Mouse (Mus musculus): ENCODE measurements around the gene Mrpl37. TPM values are rescaled to one million over a fixed set of nuclear protein-coding genes. Genes with fewer than 3 reads are reported as not detected.

Gene Mrpl37
- polyA plus RNA-seq, 3 experiments from 2014 or later, result 38.2 to 53.0 (median 44.6) TPM

- no peak for ATAC-seq
Observed at GRCm38 (mm10) chr4:107064394-107065098, 2.1 kb downstream of the Mrpl37 start.

GRCm38 (mm10) chr4:107063214-107063613 lies 3.5 kb downstream of the Mrpl37 start:
- ATAC-seq, result no peak

- ATAC-seq, result no peak
Observed at GRCm38 (mm10) chr4:107061560-107061959, 5.1 kb downstream of the Mrpl37 start.

- no peak for ATAC-seq
Observed at GRCm38 (mm10) chr4:107058781-107059180, 7.9 kb downstream of the Mrpl37 start.

GRCm38 (mm10) chr4:107058346-107058745 lies 8.3 kb downstream of the Mrpl37 start:
- ATAC-seq, result no peak

GRCm38 (mm10) chr4:107056088-107056487 lies 10.6 kb downstream of the Mrpl37 start:
- ATAC-seq, result no peak

GRCm38 (mm10) chr4:107052962-107053553 lies 13.6 kb downstream of the Mrpl37 start:
- no peak for ATAC-seq

GRCm38 (mm10) chr4:107051889-107052288 lies 14.8 kb downstream of the Mrpl37 start:
- no peak for ATAC-seq

GRCm38 (mm10) chr4:107048568-107049162 lies 18.0 kb downstream of the Mrpl37 start:
- no peak for ATAC-seq

GRCm38 (mm10) chr4:107047806-107048205 lies 18.9 kb downstream of the Mrpl37 start:
- no peak for ATAC-seq

- no peak for ATAC-seq
Observed at GRCm38 (mm10) chr4:107045188-107045587, 21.5 kb downstream of the Mrpl37 start.

GRCm38 (mm10) chr4:107042304-107042703 lies 24.4 kb downstream of the Mrpl37 start:
- ATAC-seq, result no peak

GRCm38 (mm10) chr4:107039270-107039669 lies 27.4 kb downstream of the Mrpl37 start:
- ATAC-seq, result no peak

GRCm38 (mm10) chr4:107038303-107038702 lies 28.4 kb downstream of the Mrpl37 start:
- ATAC-seq, result no peak

GRCm38 (mm10) chr4:107036985-107037384 lies 29.7 kb downstream of the Mrpl37 start:
- ATAC-seq, result no peak

- no peak for ATAC-seq
Observed at GRCm38 (mm10) chr4:107035689-107036088, 31.0 kb downstream of the Mrpl37 start.

GRCm38 (mm10) chr4:107026451-107026850 lies 40.2 kb downstream of the Mrpl37 start:
- no peak for ATAC-seq

- no peak for ATAC-seq
Observed at GRCm38 (mm10) chr4:107025369-107025768, 41.3 kb downstream of the Mrpl37 start.

GRCm38 (mm10) chr4:107024899-107025298 lies 41.8 kb downstream of the Mrpl37 start:
- no peak for ATAC-seq

- ATAC-seq, result no peak
Observed at GRCm38 (mm10) chr4:107021464-107021863, 45.2 kb downstream of the Mrpl37 start.

- ATAC-seq, result no peak
Observed at GRCm38 (mm10) chr4:107020287-107021000, 46.2 kb downstream of the Mrpl37 start.

GRCm38 (mm10) chr4:107019027-107019426 lies 47.6 kb downstream of the Mrpl37 start:
- ATAC-seq, result no peak

GRCm38 (mm10) chr4:107018521-107018920 lies 48.1 kb downstream of the Mrpl37 start:
- ATAC-seq, result no peak
